Mouse (Mus musculus): ENCODE measurements at regions not wholly inside any gene's neighbourhood (a gene's known extent, or its start where the extent isn't known, plus 50 kb on each side); places are given as distances from the start of the nearest gene placed in this dataset.
A peak's percentile ranks its signal among the peaks of the same experiment; 100 is the strongest.

DNA sequence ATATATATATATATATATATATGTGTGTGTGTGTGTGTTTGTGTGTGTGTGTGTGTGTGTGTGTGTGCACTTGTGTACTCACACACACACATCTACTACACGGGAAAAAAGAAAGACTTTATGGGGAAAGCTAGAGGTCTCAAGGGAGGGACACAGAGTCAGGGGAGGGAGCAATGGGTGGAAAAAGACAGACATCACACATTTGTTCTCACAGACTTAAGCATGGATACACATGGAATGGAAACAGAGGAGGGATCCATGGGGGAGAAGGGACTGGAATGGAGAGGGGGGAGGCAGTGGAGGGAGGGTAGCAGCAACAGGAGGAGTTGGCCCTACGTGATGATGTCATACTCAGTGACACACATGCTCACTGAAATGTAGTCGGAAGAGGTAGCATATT is 248.3 kb downstream of the Cryba4 start:
- peaks cover 15% of the 10 kb centered on the region for H3K4me1 ChIP-seq (ENCODE audit: control insufficient read depth, insufficient read depth, low read length)
- H3K9me3 ChIP-seq (ENCODE audit: control insufficient read depth, low read length), result no peaks in the 10 kb centered on the region
- H3K27ac ChIP-seq (replicated peaks; ENCODE audit: low read depth, low read length), result no peak overlapping the region
- H3K4me2 ChIP-seq (ENCODE audit: low read length), result no peak overlapping the region
- H3K4me3 ChIP-seq (replicated peaks; ENCODE audit: low read depth, low read length), result no peak overlapping the region
- no peak for ATAC-seq (ENCODE audit: low FRiP score, low TSS enrichment)
- H3K36me3 ChIP-seq (ENCODE audit: control insufficient read depth, insufficient read depth, low read length), result no peaks in the 10 kb centered on the region
- WGBS, result 80% methylated on average over 3 of the region's 3 CpGs
- no peak overlapping the region for H3K9ac ChIP-seq (replicated peaks; ENCODE audit: low read length)
- no peaks in the 10 kb centered on the region for H3K27me3 ChIP-seq (ENCODE audit: control insufficient read depth, insufficient read depth, low read length)
- no peak for DNase-seq

DNA sequence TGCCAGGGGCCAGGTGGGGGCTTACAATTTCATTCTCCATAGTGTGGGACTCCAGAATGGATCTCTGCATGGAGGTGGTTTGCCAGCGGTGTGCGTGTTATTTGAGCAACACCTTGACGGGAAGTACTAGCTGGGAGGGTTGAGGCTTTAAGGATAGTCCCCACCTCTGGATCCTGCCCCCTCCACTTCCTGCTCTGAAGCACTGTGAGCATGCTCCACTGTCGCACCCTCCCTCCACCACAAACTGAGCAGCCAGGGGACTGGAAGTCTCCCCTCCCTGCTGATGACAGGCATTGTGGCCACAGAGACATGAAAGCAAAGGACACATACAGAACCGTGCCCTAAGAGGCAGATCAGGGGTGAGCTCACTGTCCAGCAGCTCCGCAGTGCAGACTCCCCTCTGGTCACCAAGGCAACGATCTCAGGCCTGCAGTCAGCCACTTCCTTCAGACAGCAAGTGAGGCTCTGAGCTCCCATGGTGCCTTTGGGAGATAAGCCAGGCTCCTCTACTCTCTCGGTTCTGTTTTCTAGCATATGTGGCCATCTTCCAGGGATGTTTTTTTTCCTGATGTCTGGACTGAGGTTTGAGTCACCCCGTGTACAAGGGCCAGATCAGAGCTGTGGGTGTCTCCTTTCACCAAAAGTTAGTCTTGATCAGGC is 239.7 kb downstream of the Cryba4 start:
- Histone ChIP-seq H3K9ac (replicated peaks; ENCODE audit: low read length) (no peak overlapping the region), H3K9me3 (ENCODE audit: control insufficient read depth, low read length) (no peaks in the 10 kb centered on the region), H3K4me1 (ENCODE audit: control insufficient read depth, insufficient read depth, low read length) (peaks cover 6% of the 10 kb centered on the region; the same call in 1 of the 2 replicates), H3K4me3 (replicated peaks; ENCODE audit: low read depth, low read length) (no peak overlapping the region), H3K4me2 (ENCODE audit: low read length) (no peak overlapping the region), H3K27ac (replicated peaks; ENCODE audit: low read depth, low read length) (peak overlapping the region; percentile 17; the same call in 1 of the 2 replicates), H3K36me3 (ENCODE audit: control insufficient read depth, insufficient read depth, low read length) (no peaks in the 10 kb centered on the region), H3K27me3 (ENCODE audit: control insufficient read depth, insufficient read depth, low read length) (no peaks in the 10 kb centered on the region)
- whole genome bisulfite sequencing, result 16% methylated on average over 9 of the region's 9 CpGs
- peak; percentile 61 for DNase-seq
- ATAC-seq (ENCODE audit: low FRiP score, low TSS enrichment), result peak; percentile 48; the same call in 1 of the 2 replicates

- Histone ChIP-seq H3K27ac (replicated peaks; ENCODE audit: low read depth, low read length) (no peak overlapping the region), H3K4me2 (ENCODE audit: low read length) (no peak overlapping the region)
Observed at GRCm38 (mm10) chr5:112018925-112019324, 233.4 kb downstream of the Cryba4 start.

DNA sequence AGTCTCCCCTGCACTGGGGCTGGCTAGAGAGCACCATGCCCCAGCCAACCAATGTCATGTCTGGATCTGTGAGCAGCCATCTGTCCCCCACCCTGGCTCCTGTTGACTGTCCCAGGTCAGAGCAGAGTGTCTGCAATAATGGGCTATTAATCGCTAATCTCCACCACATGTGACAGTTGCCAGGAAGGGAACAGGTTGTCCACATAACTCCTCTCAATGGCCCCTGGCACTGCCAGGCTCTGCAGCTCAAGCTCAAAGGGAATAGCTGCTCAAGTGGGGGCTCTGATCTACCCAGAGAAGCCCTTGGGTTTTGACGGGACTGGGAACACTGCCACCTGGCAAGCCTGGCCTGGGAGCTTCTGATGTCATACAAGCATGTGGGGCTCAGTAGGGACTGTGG is 231.4 kb downstream of the Cryba4 start:
- 79% methylated on average over 2 of the region's 2 CpGs for WGBS
- no peak overlapping the region for H3K27ac ChIP-seq (replicated peaks; ENCODE audit: low read depth, low read length)
- DNase-seq, result peak; percentile 56

More at GRCm38 (mm10) chr5:112018925-112019324, 233.4 kb downstream of the Cryba4 start:
- DNase-seq (no peak), ATAC-seq (ENCODE audit: low FRiP score, low TSS enrichment) (no peak)
- no peaks in the 10 kb centered on the region for H3K9me3 ChIP-seq (ENCODE audit: control insufficient read depth, low read length)
- H3K4me1 ChIP-seq (ENCODE audit: control insufficient read depth, insufficient read depth, low read length), result no peaks in the 10 kb centered on the region
- H3K27me3 ChIP-seq (ENCODE audit: control insufficient read depth, insufficient read depth, low read length), result no peaks in the 10 kb centered on the region
- 71% methylated on average over 7 of the region's 7 CpGs for WGBS
- H3K4me3 ChIP-seq (replicated peaks; ENCODE audit: low read depth, low read length), result no peak overlapping the region
- H3K36me3 ChIP-seq (ENCODE audit: control insufficient read depth, insufficient read depth, low read length), result no peaks in the 10 kb centered on the region
- no peak overlapping the region for H3K9ac ChIP-seq (replicated peaks; ENCODE audit: low read length)

DNA sequence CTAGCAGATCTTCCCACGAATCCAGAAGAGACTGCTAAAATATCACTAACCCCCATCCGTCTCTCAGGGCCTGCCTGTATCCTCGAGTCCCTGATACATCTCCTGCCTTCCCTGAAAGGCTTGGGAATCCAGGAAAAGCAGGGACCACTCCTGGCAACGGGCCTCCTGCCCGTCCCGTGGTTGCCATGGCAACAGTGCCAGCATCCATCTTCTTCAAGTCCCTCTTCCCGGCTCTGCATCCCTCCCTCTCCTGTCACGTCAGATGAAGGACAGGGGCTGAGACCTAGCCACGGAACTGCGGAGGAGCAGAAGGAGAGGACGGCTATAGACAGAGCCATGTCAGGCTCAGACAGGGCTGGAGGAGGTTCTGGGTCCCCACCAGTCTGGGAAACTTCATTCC is 222.4 kb downstream of the Cryba4 start:
- peak; percentile 84 for ATAC-seq (ENCODE audit: low FRiP score, low TSS enrichment)
- 0 out of 2 replicates have a peak overlapping the region, but pooled peaks have one; percentile 0 for H3K9ac ChIP-seq (replicated peaks; ENCODE audit: low read length)

More for the DNA sequence above, 231.4 kb downstream of the Cryba4 start:
- H3K9me3 ChIP-seq (ENCODE audit: control insufficient read depth, low read length), result no peaks in the 10 kb centered on the region
- H3K36me3 ChIP-seq (ENCODE audit: control insufficient read depth, insufficient read depth, low read length), result no peaks in the 10 kb centered on the region
- no peak for ATAC-seq (ENCODE audit: low FRiP score, low TSS enrichment)
- H3K4me2 ChIP-seq (ENCODE audit: low read length), result no peak overlapping the region
- no peaks in the 10 kb centered on the region for H3K27me3 ChIP-seq (ENCODE audit: control insufficient read depth, insufficient read depth, low read length)
- no peak overlapping the region for H3K4me3 ChIP-seq (replicated peaks; ENCODE audit: low read depth, low read length)
- no peaks in the 10 kb centered on the region for H3K4me1 ChIP-seq (ENCODE audit: control insufficient read depth, insufficient read depth, low read length)
- no peak overlapping the region for H3K9ac ChIP-seq (replicated peaks; ENCODE audit: low read length)

GRCm38 (mm10) chr5:112032036-112032435 is 220.3 kb downstream of the Cryba4 start:
- Histone ChIP-seq H3K4me3 (replicated peaks; ENCODE audit: low read depth, low read length) (no peak overlapping the region), H3K36me3 (ENCODE audit: control insufficient read depth, insufficient read depth, low read length) (no peaks in the 10 kb centered on the region), H3K27ac (replicated peaks; ENCODE audit: low read depth, low read length) (no peak overlapping the region), H3K27me3 (ENCODE audit: control insufficient read depth, insufficient read depth, low read length) (no peaks in the 10 kb centered on the region), H3K4me2 (ENCODE audit: low read length) (no peak overlapping the region), H3K4me1 (ENCODE audit: control insufficient read depth, insufficient read depth, low read length) (peaks cover 28% of the 10 kb centered on the region), H3K9me3 (ENCODE audit: control insufficient read depth, low read length) (no peaks in the 10 kb centered on the region), H3K9ac (replicated peaks; ENCODE audit: low read length) (no peak overlapping the region)
- ATAC-seq (ENCODE audit: low FRiP score, low TSS enrichment) (no peak), DNase-seq (no peak)

More for the DNA sequence above, 222.4 kb downstream of the Cryba4 start:
- Histone ChIP-seq H3K4me2 (ENCODE audit: low read length) (peak overlapping the region; percentile 15; the same call in 1 of the 2 replicates), H3K27ac (replicated peaks; ENCODE audit: low read depth, low read length) (peak overlapping the region; percentile 83), H3K36me3 (ENCODE audit: control insufficient read depth, insufficient read depth, low read length) (no peaks in the 10 kb centered on the region), H3K9me3 (ENCODE audit: control insufficient read depth, low read length) (no peaks in the 10 kb centered on the region), H3K4me3 (replicated peaks; ENCODE audit: low read depth, low read length) (no peak overlapping the region), H3K27me3 (ENCODE audit: control insufficient read depth, insufficient read depth, low read length) (no peaks in the 10 kb centered on the region), H3K4me1 (ENCODE audit: control insufficient read depth, insufficient read depth, low read length) (peaks cover 20% of the 10 kb centered on the region)
- DNase-seq, result peak; percentile 94
- WGBS, result 7% methylated on average over 11 of the region's 11 CpGs

- no peaks in the 10 kb centered on the region for H3K27me3 ChIP-seq (ENCODE audit: control insufficient read depth, insufficient read depth, low read length)
- 65% methylated on average over 8 of the region's 8 CpGs for WGBS
- no peak overlapping the region for H3K27ac ChIP-seq (replicated peaks; ENCODE audit: low read depth, low read length)
- no peaks in the 10 kb centered on the region for H3K9me3 ChIP-seq (ENCODE audit: control insufficient read depth, low read length)
- no peak overlapping the region for H3K9ac ChIP-seq (replicated peaks; ENCODE audit: low read length)
- H3K4me3 ChIP-seq (replicated peaks; ENCODE audit: low read depth, low read length), result no peak overlapping the region
- H3K36me3 ChIP-seq (ENCODE audit: control insufficient read depth, insufficient read depth, low read length), result no peaks in the 10 kb centered on the region
- peaks cover 15% of the 10 kb centered on the region for H3K4me1 ChIP-seq (ENCODE audit: control insufficient read depth, insufficient read depth, low read length)
- no peak for DNase-seq
- ATAC-seq (ENCODE audit: low FRiP score, low TSS enrichment), result no peak
- no peak overlapping the region for H3K4me2 ChIP-seq (ENCODE audit: low read length)
Observed at GRCm38 (mm10) chr5:112035426-112035825, 216.9 kb downstream of the Cryba4 start.

DNA sequence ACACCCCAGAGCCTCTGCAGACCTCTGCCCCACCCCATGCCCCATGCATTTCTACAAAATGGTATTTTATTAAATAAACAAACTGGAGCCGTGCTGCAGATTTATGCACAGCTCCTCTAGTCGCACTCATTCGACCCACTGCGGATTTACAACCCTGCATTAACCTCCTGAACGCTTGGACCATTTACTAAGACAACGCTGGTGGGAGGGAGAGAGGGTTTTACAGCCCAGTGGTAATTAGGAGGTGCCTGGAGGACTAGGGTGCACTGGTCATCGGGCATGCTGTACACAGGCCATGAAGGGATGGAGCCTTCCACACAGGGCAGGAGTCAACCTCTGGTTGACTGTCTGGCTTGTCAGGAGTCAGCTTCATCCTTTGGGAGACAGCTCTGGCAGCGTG is 215.2 kb downstream of the Cryba4 start:
- Histone ChIP-seq H3K36me3 (ENCODE audit: control insufficient read depth, insufficient read depth, low read length) (no peaks in the 10 kb centered on the region), H3K27me3 (ENCODE audit: control insufficient read depth, insufficient read depth, low read length) (no peaks in the 10 kb centered on the region), H3K4me1 (ENCODE audit: control insufficient read depth, insufficient read depth, low read length) (peaks cover 29% of the 10 kb centered on the region), H3K4me2 (ENCODE audit: low read length) (no peak overlapping the region), H3K27ac (replicated peaks; ENCODE audit: low read depth, low read length) (no peak overlapping the region), H3K9ac (replicated peaks; ENCODE audit: low read length) (no peak overlapping the region), H3K9me3 (ENCODE audit: control insufficient read depth, low read length) (no peaks in the 10 kb centered on the region), H3K4me3 (replicated peaks; ENCODE audit: low read depth, low read length) (no peak overlapping the region)
- WGBS, result 77% methylated on average over 8 of the region's 8 CpGs
- no peak for ATAC-seq (ENCODE audit: low FRiP score, low TSS enrichment)
- DNase-seq, result no peak

DNA sequence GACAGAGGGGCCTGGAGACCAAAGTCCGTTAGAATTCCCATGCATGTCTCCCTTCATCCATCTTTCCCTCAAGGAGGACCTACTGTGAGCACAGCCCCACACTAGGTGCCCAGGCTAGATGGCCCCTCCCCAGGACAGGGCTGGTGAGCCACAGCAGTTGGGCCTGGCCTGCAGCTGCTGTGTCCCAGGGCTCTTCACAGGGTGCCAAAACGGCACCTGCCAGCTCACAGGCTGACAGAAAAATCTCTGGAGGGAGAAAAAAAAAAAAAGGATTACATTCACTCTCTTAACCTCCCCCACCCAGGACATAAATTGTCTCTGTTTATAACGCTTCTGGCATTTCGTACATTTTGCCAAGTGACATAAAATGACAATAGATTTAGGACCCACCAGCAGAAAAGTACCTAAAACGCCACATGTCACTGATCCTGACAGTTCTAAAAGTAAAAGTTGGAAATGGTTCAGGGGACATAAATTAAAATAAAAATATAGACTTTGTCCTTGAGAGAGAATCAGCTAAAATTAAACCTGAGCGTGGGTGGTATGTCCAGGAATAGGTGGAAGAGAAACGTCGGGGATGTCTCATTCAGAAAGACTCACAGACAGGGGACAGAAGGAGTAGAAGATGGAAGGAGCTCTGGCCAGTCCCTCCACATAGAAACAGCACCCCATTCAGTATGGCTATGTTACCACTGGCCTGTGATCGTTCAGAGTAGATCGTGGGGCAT is 212.5 kb downstream of the Cryba4 start:
- no peak for ATAC-seq (ENCODE audit: low FRiP score, low TSS enrichment)
- H3K4me2 ChIP-seq (ENCODE audit: low read length), result no peak overlapping the region
- no peak overlapping the region for H3K27ac ChIP-seq (replicated peaks; ENCODE audit: low read depth, low read length)

More for the DNA sequence above, 212.5 kb downstream of the Cryba4 start:
- peaks cover 36% of the 10 kb centered on the region for H3K4me1 ChIP-seq (ENCODE audit: control insufficient read depth, insufficient read depth, low read length)
- no peak overlapping the region for H3K4me3 ChIP-seq (replicated peaks; ENCODE audit: low read depth, low read length)
- H3K9ac ChIP-seq (replicated peaks; ENCODE audit: low read length), result no peak overlapping the region
- H3K9me3 ChIP-seq (ENCODE audit: control insufficient read depth, low read length), result no peaks in the 10 kb centered on the region
- DNase-seq, result no peak
- H3K27me3 ChIP-seq (ENCODE audit: control insufficient read depth, insufficient read depth, low read length), result no peaks in the 10 kb centered on the region
- WGBS, result 67% methylated on average over 10 of the region's 10 CpGs
- no peaks in the 10 kb centered on the region for H3K36me3 ChIP-seq (ENCODE audit: control insufficient read depth, insufficient read depth, low read length)
